Mouse (Mus musculus) Patski (cell line): ENCODE data around the gene Ppp6r2. TPM values are rescaled to one million over a fixed set of nuclear protein-coding genes. Genes with fewer than 3 reads are reported as not detected.

ENCODE experiments used
- ATAC-seq: fragments of 100-300 bp; one replicate; pipeline ENCODE4 v1.8.0; 2021
- CTCF ChIA-PET: fragments of 350-600 bp; sonication (Branson Sonifier 250); formaldehyde crosslinking; loops from one replicate; lab custom pipeline; 2022; ENCODE audit warnings: inconsistent platforms; lab: Charles Lee
- POLR2A ChIA-PET: fragments of 350-600 bp; sonication (Branson Sonifier 250); formaldehyde crosslinking; loops from one replicate; lab custom pipeline; 2022; ENCODE audit warnings: antibody characterized with exemption, inconsistent platforms; lab: Charles Lee
- DNase-seq: peaks from one replicate; pipeline ENCODE4 v3.0.0-alpha.2; 2011; ENCODE audit warnings: low read depth, low spot score
- H3K27me3 ChIP-seq: fragments of 371-371 bp; one replicate; pipeline ENCODE4 v1.5.1; 2021
- CTCF ChIP-seq: fragments of 100-300 bp; IDR thresholded peaks from one replicate; pipeline ENCODE4 v1.5.1; 2021
- in situ Hi-C: fragments of 300-500 bp; cut with MboI; formaldehyde crosslinking; loops from 3 replicates; pipeline ENCODE4 v1.11.1; 2018; ENCODE audit warnings: low pct_unique_long_range_greater_than_20kb, mixed read lengths
- polyA plus RNA-seq: library from polyadenylated mRNA; unstranded; gene quantifications from one replicate; pipeline ENCODE4 v1.2.3, GENCODE M21; 2021

The Ppp6r2 gene
- 37.2 TPM for polyA plus RNA-seq

DNA sequence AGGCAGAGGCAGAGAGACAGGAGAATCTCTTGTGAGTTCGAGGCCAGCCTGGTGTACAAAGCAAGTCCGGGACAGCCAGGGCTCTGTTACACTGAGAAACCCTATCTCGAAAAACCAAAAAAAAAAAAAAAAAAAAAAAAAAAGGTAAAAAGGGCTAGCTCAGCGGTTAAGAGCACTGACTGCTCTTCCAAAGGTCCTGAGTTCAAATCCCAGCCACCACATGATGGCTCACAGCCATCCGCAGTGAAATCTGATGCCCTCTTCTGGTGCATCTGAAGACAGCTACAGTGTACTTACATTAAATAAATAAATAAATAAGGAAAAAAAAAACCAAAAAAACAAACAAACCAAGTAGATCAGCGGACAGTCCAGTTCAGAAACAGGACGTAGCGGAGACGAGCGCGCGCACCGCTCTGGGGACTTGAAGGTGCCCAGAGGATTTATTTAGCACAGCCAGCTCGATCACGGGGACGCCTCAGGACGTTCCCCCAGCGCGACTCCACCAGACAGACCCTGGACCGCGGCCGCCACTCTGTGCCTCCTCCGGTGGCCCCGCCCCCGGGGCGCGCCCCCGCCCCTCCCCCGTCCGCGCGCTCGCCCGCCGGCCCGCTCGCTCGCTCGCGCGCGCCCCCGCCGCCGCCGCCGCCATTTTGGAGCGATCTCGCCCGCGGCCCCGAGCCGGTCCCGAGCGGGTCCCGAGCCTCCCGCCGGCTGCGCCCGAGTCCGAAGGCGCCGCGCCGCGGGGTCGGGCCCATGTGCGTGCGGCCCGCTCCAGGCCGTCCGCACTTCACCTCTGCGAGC, at the start of gene Ppp6r2:
TSS of gene Ppp6r2 (plus strand) at position 639 of the 801 bp plus-strand sequence.
- peak; percentile 17 for DNase-seq
- in situ Hi-C loops = no loop called here
- no peaks in the 10 kb centered on the region for H3K27me3 ChIP-seq
- ChIA-PET CTCF (interaction anchor here (0.8 to 3.2 kb wide), 11 partner anchors 15 to 106 kb away, joined by 3 to 12 read pairs (median 4); partner anchors contain the start of genes Dennd6b, Hdac10 and Tubgcp6), POLR2A (interaction anchor here (0.7 to 3.3 kb wide), 7 partner anchors 15 to 162 kb away, joined by 3 to 13 read pairs (median 4); partner anchors contain the start of genes Dennd6b, Hdac10, Mapk11 and Sco2)
- ATAC-seq = peak; percentile 55
- peak; percentile 61 for TF ChIP-seq CTCF

DNA sequence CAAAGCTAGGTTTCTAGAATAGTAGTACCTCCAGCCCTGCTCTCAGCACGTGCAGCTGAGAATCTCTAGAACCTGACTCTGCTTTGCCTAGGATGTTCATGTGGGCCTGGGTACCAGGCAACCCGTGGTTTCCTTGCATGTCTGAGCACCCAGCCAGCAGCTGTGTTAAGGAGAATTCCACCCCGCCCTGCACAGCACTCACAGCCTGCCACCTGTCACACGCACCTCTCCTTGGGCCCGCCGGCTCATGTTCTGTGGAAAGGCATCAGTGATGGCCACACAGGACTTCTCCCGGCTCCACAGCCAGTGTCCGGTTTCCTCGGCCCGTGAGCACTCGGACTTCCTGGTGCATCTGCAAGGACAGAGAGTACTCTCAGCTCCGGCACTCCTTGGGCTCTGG, 45.9 kb upstream of the Ppp6r2 start:
- DNase-seq (no peak), ATAC-seq (no peak)
- H3K27me3 ChIP-seq = no peaks in the 10 kb centered on the region
- in situ Hi-C loops = no loop called here
- POLR2A ChIA-PET = interaction anchor here (0.9 to 1.1 kb wide), 3 partner anchors 10 to 14 kb away, joined by 3 read pairs; no protein-coding TSS in a partner anchor
- CTCF ChIA-PET = interaction anchor here (0.8 to 1.1 kb wide), 2 partner anchors 30 to 37 kb away, joined by 3 to 4 read pairs; partner anchors contain the start of genes Dennd6b and Hdac10
- no peak for TF ChIP-seq CTCF

DNA sequence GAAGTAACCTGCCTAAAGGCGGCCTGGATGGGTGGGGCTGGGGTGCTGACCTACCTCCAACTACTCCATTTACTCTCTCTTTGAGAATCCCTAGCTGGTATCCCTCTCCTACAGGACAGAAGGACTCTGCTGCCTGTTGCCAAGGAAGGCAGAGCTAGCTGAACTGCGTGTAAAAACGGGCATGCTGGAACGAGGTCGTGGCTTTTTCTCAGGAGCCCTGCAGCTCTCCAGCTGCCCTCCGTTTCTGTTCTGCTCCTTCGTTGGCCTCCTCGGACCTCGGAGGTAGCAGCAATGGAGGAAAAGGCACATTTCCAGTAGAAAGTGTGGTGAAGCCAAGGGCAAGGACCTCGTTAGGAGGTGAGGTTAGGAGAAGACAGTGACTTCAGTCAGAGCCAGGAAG, 42.4 kb upstream of the Ppp6r2 start:
- ChIA-PET CTCF (interaction anchor here (1.6 to 3.2 kb wide), 2 partner anchors 10 to 40 kb away, joined by 8 to 10 read pairs; partner anchors contain the start of gene Hdac10), POLR2A (interaction anchor here (1.4 to 3.9 kb wide), 3 partner anchors 10 to 27 kb away, joined by 6 to 14 read pairs (median 10); partner anchors contain the start of genes Dennd6b and Mapk11)
- in situ Hi-C loops = no loop called here
- ATAC-seq = no peak
- no peak for DNase-seq
- H3K27me3 ChIP-seq = no peaks in the 10 kb centered on the region
- no peak for TF ChIP-seq CTCF

DNA sequence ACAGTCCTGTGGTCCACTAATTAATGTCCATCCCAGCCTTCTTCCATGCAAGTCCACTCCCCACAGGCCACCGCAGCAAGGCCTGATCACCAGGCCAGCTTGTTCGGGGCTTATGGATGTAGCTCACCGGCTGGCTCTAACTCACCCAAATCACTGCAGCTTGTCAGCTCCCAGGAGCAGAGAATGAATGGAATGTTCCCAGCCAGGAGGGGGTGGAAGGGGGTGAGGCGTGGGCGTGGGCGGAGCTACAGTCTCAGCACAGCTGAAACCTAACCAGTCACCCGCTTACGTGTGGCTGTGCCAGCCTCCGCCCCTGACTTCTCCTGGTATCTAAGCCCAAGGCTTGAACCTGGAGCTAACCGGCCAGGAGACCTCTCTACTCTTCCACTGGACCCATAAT, 41.9 kb upstream of the Ppp6r2 start:
- CTCF ChIA-PET = interaction anchor here (1.6 to 3.2 kb wide), 2 partner anchors 9 to 41 kb away, joined by 8 to 10 read pairs; partner anchors contain the start of gene Hdac10
- DNase-seq (peak; percentile 94), ATAC-seq (peak; percentile 91)
- in situ Hi-C loops = no loop called here
- no peaks in the 10 kb centered on the region for H3K27me3 ChIP-seq
- TF ChIP-seq CTCF = no peak
- POLR2A ChIA-PET = interaction anchor here (1.2 to 3.9 kb wide), 4 partner anchors 10 to 27 kb away, joined by 3 to 14 read pairs (median 8); partner anchors contain the start of genes Dennd6b and Mapk11

DNA sequence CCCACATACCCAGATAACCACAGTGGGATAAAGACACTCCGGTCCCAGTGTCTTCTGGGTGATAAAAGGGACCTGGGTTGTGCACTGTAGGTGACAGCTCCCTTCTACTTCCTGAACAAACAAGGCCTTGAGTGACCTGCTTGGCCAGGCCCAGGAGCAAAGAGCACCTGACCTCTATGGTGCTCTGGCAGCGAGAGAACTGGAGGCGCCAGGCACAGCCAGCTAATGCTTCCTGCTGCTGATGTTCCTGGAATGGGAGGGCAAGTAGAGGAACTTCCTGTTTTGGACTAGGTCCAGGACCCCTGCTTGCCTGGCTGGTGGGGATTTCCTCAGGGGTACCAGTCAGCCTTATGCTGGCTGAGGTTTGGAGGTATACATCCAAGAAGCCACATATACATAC, 41.3 kb upstream of the Ppp6r2 start:
- CTCF ChIA-PET = interaction anchor here (1.4 to 3.2 kb wide), 3 partner anchors 9 to 41 kb away, joined by 4 to 10 read pairs (median 8); partner anchors contain the start of gene Hdac10
- POLR2A ChIA-PET = interaction anchor here (1.2 to 3.9 kb wide), 3 partner anchors 9 to 26 kb away, joined by 3 to 14 read pairs (median 10); partner anchors contain the start of gene Dennd6b
- in situ Hi-C loops = no loop called here
- DNase-seq (no peak), ATAC-seq (no peak)
- no peak for TF ChIP-seq CTCF
- H3K27me3 ChIP-seq = no peaks in the 10 kb centered on the region

DNA sequence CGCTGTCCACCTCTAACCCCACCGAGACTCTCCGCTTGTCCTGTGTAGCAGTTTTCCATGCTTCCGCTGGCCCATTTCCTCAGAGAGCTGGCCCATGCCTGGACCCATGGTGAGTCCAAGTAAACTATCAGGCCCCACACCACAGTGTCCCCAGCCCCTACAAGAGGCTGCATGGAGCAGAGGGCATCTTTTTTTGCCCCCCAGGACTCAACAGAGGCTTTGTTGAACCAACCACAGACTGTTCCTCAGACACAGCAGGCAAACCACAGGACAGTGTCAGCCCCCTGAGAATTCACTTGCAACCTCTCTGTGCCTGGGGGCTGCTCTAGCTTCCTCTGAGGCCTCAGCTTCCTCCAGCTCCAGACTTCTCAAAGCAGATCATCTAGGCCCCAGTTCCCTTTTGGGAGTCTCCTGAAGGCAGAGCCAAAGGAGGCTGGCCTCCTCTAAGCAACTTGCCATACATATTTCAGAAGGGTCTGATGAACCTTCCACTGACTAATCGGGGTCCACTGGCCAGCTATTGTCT, 39.8 kb upstream of the Ppp6r2 start:
- no peaks in the 10 kb centered on the region for H3K27me3 ChIP-seq
- DNase-seq (no peak), ATAC-seq (no peak)
- CTCF ChIA-PET = interaction anchor here (1.4 to 3.2 kb wide), 2 partner anchors 38 to 43 kb away, joined by 4 to 8 read pairs; partner anchors contain the start of gene Hdac10
- TF ChIP-seq CTCF = no peak
- POLR2A ChIA-PET = interaction anchor here (0.7 kb wide), 1 partner anchor 14 kb away, joined by 3 read pairs; no protein-coding TSS in a partner anchor
- in situ Hi-C loops = no loop called here

DNA sequence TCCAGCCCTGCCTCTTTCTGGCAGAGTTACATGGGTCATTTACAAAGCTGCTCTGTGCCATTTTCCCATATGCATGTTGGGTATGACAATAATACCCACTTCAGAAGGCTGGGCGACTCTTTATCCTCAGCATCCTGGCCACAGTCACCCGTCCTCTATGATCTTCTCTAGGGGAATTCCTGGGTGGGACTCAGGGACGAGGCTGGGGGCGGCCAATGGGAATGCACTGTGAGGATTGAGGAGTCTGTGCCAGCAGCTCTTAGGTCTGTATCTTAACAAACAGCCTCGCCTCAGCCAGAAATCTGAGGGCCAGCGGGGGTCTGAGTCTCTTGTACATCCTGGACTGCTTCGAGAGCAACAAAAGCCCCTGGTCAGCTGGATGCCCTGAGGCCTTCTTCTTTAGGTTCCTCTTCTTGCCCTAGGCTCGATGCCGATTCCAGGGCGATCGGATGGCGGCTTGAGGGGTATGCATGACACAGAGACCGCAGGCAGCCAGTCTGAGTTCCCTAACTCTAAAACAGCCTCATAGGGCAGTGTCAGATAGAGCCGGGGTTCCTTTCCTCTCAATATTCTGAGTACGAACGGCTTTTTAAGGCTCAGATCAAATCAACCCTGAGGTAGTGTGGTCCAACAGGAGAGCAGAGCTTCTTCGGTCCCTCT, 38.9 kb upstream of the Ppp6r2 start:
- no peak for ATAC-seq
- CTCF ChIA-PET = no interaction called here
- in situ Hi-C loops = no loop called here
- no peak for DNase-seq
- no peak for TF ChIP-seq CTCF
- POLR2A ChIA-PET = no interaction called here
- H3K27me3 ChIP-seq = no peaks in the 10 kb centered on the region

DNA sequence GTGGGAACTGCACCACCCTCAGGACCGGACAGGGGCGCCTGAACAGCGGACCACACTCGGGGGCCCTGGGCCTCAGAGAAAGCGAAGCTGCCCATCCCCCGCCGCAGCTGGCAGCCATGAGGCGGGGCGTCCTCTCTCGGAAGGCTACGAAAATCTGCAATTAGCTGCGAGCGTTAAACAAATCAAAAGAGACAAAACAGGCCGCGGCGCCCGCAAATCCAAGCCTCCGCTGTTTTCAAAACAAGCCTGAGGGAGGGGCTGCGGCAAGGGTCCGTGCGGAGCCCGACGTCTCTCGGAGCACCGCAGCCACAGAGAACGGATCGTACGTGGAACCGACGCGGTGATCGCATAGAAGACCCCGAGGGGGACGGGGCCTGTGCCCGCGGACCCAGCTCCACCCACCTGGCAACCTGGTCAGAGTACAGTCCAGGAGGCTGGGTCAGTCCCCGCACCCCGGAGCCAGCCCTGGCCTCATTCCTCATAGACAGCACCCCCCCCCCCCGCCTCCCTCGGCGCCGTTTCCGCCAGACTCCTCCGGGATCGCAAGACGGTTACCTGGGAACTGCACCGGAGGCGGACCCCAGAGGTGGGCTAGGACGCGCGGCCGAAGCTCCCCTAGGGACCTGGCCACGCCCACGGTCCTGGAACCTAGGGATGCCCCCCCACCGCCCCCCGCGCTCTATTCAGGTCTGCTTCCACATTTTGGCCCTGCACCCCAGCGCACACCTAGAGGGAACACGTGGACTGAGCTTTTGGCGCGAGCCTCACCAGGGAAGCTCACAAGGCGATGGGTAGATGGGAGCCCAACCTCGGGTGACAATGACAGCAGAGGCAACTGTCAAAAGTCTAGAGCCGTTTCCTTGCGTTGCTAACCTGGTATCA, 38.1 kb upstream of the Ppp6r2 start:
- TF ChIP-seq CTCF = no peak
- ATAC-seq = no peak
- CTCF ChIA-PET = interaction anchor here (1.7 kb wide), 1 partner anchor 23 kb away, joined by 5 read pairs; the partner anchor contains the start of gene Dennd6b
- in situ Hi-C loops = no loop called here
- DNase-seq = no peak
- H3K27me3 ChIP-seq = no peaks in the 10 kb centered on the region
- POLR2A ChIA-PET = interaction anchor here (0.6 kb wide), 1 partner anchor 220 kb away, joined by 3 read pairs; no protein-coding TSS in a partner anchor

DNA sequence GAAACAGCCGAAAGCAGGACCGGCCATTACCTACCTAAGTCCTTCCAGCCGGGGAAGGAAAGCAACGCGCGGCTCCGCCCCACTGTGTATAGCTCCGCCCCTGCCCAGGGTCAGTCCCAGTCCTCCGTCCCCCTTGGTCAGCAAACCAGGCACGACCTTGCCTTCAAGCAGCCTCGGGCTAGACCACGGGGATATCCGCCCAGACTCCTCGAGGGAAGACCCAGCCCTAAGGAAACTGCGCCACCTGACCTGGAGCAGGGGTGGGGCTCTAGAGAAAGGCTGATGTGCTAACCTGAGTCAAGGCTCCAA, 37.5 kb upstream of the Ppp6r2 start:
- TF ChIP-seq CTCF = no peak
- in situ Hi-C loops = no loop called here
- DNase-seq (no peak), ATAC-seq (no peak)
- no peaks in the 10 kb centered on the region for H3K27me3 ChIP-seq
- POLR2A ChIA-PET = interaction anchor here (0.6 kb wide), 1 partner anchor 219 kb away, joined by 3 read pairs; no protein-coding TSS in a partner anchor
- CTCF ChIA-PET = interaction anchor here (1.7 kb wide), 1 partner anchor 22 kb away, joined by 5 read pairs; the partner anchor contains the start of gene Dennd6b
